Mouse (Mus musculus): ENCODE measurements at regions not wholly inside any gene's neighbourhood (a gene's known extent, or its start where the extent isn't known, plus 50 kb on each side); places are given as distances from the start of the nearest gene placed in this dataset.
A peak's percentile ranks its signal among the peaks of the same experiment; 100 is the strongest.
"Not testable (repeated sequence)": the region's sequence is repeated elsewhere in the genome, so short reads cannot be mapped to it uniquely, and the experiment has no call there.

GRCm38 (mm10) chr12:20928966-20929365 is 61.3 kb upstream of the Asap2 start:
- TF ChIP-seq CTCF (IDR thresholded peaks at IDR 0.05) = peak; percentile 65
- TF ChIP-seq EP300 (IDR thresholded peaks at IDR 0.05) = not testable (repeated sequence)

All from lung, postnatal 0 days (tissue).